Mouse (Mus musculus): ENCODE measurements at regions not wholly inside any gene's neighbourhood (a gene's known extent, or its start where the extent isn't known, plus 50 kb on each side); places are given as distances from the start of the nearest gene placed in this dataset.
A peak's percentile ranks its signal among the peaks of the same experiment; 100 is the strongest.
"Not testable (repeated sequence)": the region's sequence is repeated elsewhere in the genome, so short reads cannot be mapped to it uniquely, and the experiment has no call there.

DNA sequence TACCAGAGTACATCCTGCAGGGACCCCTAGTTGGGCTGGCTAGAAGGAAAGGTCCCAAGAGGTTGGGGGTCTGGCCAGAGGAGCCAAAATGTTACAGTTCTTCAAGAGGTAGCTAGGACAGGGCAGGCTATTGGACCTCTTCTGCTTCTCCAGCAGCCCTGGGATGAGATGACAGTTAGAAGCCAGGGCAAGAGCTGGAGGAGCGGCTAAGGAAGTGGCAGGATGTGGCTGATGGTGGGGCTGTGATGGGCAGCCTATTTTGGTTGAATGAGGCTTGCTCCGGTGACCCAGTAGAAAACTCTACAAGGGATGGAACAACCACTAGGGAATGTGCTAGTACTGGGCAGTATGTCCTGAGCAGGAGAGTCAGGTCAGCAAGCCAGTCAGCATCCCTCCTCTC, 82.8 kb downstream of the Ddx11 start:
- 71% methylated on average over 2 of the region's 2 CpGs for WGBS
- TF ChIP-seq CTCF (IDR thresholded peaks at IDR 0.05; ENCODE audit: insufficient read depth, low read length), result no peak
- TF ChIP-seq POLR2A (IDR thresholded peaks at IDR 0.05; ENCODE audit: borderline replicate concordance, extremely low read depth, low read depth, low read length), result no peak
- H3K4me3 ChIP-seq (replicated peaks; ENCODE audit: extremely low read depth, low read depth, low read length), result no peak overlapping the region

GRCm38 (mm10) chr17:66207653-66208497, 84.6 kb downstream of the Ddx11 start:
- not testable (repeated sequence) for H3K4me3 ChIP-seq (replicated peaks; ENCODE audit: extremely low read depth, low read depth, low read length); H3K4me1 ChIP-seq (ENCODE audit: control insufficient read depth, insufficient read depth, low read length); DNase-seq
- WGBS, result 68% methylated on average over 6 of the region's 6 CpGs

More for the DNA sequence above, 82.8 kb downstream of the Ddx11 start:
- no peak for DNase-seq
- H3K4me1 ChIP-seq (ENCODE audit: control insufficient read depth, insufficient read depth, low read length), result no peaks in the 10 kb centered on the region

DNA sequence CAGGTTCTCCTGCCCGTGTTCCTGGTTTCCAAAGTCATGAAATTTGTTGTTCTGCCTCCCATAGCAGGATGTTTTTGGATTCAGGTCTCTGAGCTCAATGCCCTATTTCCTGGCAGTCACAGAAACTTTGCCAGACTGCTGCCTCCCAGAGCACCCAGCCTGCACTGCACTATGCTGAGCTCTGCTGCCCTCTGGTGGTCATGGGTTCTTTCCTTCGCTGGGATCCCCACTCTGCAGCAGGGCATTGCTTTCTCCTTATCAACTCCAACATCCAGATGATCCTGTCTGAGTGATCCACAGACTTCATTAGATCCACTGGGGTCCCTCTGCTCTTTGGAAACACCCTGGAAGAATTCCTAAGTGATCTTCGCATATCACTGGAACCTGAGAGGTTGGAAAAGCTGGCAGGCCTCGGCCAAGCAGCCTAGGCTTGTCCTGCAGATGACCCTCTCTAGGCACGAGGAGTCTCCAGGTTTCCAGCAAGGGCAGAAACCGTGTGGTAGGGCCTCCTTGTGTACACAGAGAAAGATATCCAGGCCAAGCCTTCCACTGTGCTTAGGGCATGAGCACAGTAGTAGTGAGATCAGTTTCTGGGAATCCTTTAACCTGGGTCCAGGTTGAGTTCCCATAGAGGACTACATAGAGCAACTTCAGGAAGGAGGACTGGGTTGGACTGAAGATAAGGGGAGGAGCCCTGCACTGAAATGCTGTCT, 85.6 kb downstream of the Ddx11 start:
- not testable (repeated sequence) for DNase-seq; H3K4me1 ChIP-seq (ENCODE audit: control insufficient read depth, insufficient read depth, low read length); H3K4me3 ChIP-seq (replicated peaks; ENCODE audit: extremely low read depth, low read depth, low read length)
- 27% methylated on average over 4 of the region's 6 CpGs for WGBS

DNA sequence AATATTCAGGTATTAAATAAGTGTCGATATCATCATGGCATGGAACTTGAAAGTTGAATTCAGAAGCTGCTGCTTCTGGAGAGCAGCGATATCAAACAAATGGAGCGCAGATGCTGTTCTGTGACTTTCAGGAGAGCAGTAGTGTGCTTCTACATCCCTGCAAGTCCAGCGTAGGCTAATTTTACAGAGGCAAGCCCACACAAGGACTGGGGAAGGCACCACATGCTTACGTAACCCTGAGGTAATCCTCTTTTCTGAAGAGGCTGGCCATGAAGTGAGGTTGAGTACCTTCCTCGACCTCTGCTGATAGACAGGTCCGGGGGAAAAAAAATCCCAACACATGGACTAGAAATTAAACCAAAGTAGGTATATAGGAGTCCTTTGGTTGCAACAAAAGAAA, 88.2 kb downstream of the Ddx11 start:
- WGBS, result 72% methylated on average over 7 of the region's 7 CpGs
- H3K4me3 ChIP-seq (replicated peaks; ENCODE audit: extremely low read depth, low read depth, low read length), result no peak overlapping the region
- TF ChIP-seq CTCF (IDR thresholded peaks at IDR 0.05; ENCODE audit: insufficient read depth, low read length) (no peak), POLR2A (IDR thresholded peaks at IDR 0.05; ENCODE audit: borderline replicate concordance, extremely low read depth, low read depth, low read length) (no peak)
- no peak for DNase-seq
- no peaks in the 10 kb centered on the region for H3K4me1 ChIP-seq (ENCODE audit: control insufficient read depth, insufficient read depth, low read length)

- Histone ChIP-seq H3K4me3 (replicated peaks; ENCODE audit: extremely low read depth, low read depth, low read length) (no peak overlapping the region), H3K4me1 (ENCODE audit: control insufficient read depth, insufficient read depth, low read length) (no peaks in the 10 kb centered on the region)
- no peak for DNase-seq
- TF ChIP-seq CTCF (IDR thresholded peaks at IDR 0.05; ENCODE audit: insufficient read depth, low read length) (no peak), POLR2A (IDR thresholded peaks at IDR 0.05; ENCODE audit: borderline replicate concordance, extremely low read depth, low read depth, low read length) (no peak)
- WGBS, result 85% methylated on average over 9 of the region's 9 CpGs
Observed at GRCm38 (mm10) chr17:66212616-66213015, 89.3 kb downstream of the Ddx11 start.

GRCm38 (mm10) chr17:66218321-66218720, 95.0 kb downstream of the Ddx11 start:
- Histone ChIP-seq H3K4me3 (replicated peaks; ENCODE audit: extremely low read depth, low read depth, low read length) (no peak overlapping the region), H3K4me1 (ENCODE audit: control insufficient read depth, insufficient read depth, low read length) (no peaks in the 10 kb centered on the region)
- no peak for DNase-seq
- WGBS, result 95% methylated on average over 6 of the region's 6 CpGs
- TF ChIP-seq POLR2A (IDR thresholded peaks at IDR 0.05; ENCODE audit: borderline replicate concordance, extremely low read depth, low read depth, low read length) (no peak), CTCF (IDR thresholded peaks at IDR 0.05; ENCODE audit: insufficient read depth, low read length) (no peak)

- TF ChIP-seq CTCF (IDR thresholded peaks at IDR 0.05; ENCODE audit: insufficient read depth, low read length) (no peak), POLR2A (IDR thresholded peaks at IDR 0.05; ENCODE audit: borderline replicate concordance, extremely low read depth, low read depth, low read length) (no peak)
- peak; percentile 13 for DNase-seq
- 49% methylated on average over 16 of the region's 16 CpGs for WGBS
- Histone ChIP-seq H3K4me1 (ENCODE audit: control insufficient read depth, insufficient read depth, low read length) (no peaks in the 10 kb centered on the region), H3K4me3 (replicated peaks; ENCODE audit: extremely low read depth, low read depth, low read length) (no peak overlapping the region)
Observed at GRCm38 (mm10) chr17:66219669-66220435, 96.5 kb downstream of the Ddx11 start.

- WGBS, result 6% methylated on average over 8 of the region's 8 CpGs
- peak; percentile 79 for TF ChIP-seq CTCF (IDR thresholded peaks at IDR 0.05; ENCODE audit: insufficient read depth, low read length)
- no peak for TF ChIP-seq POLR2A (IDR thresholded peaks at IDR 0.05; ENCODE audit: borderline replicate concordance, extremely low read depth, low read depth, low read length)
- no peaks in the 10 kb centered on the region for H3K4me1 ChIP-seq (ENCODE audit: control insufficient read depth, insufficient read depth, low read length)
- DNase-seq, result peak; percentile 38
- H3K4me3 ChIP-seq (replicated peaks; ENCODE audit: extremely low read depth, low read depth, low read length), result no peak overlapping the region
Observed at GRCm38 (mm10) chr17:66221256-66221655, 97.9 kb downstream of the Ddx11 start.

GRCm38 (mm10) chr17:66223711-66224110, 100.4 kb downstream of the Ddx11 start:
- Histone ChIP-seq H3K4me1 (ENCODE audit: control insufficient read depth, insufficient read depth, low read length) (no peaks in the 10 kb centered on the region), H3K4me3 (replicated peaks; ENCODE audit: extremely low read depth, low read depth, low read length) (no peak overlapping the region)
- 88% methylated on average over 13 of the region's 13 CpGs for WGBS
- no peak for TF ChIP-seq POLR2A (IDR thresholded peaks at IDR 0.05; ENCODE audit: borderline replicate concordance, extremely low read depth, low read depth, low read length)
- TF ChIP-seq CTCF (IDR thresholded peaks at IDR 0.05; ENCODE audit: insufficient read depth, low read length), result no peak
- DNase-seq, result no peak
